Mouse (Mus musculus) stomach, embryonic 16.5 days (tissue): ENCODE data around the gene Pcca. TPM values are rescaled to one million over a fixed set of nuclear protein-coding genes. Genes with fewer than 3 reads are reported as not detected.

Experiments used
- ATAC-seq: fragments of 200-750 bp; cut with Nextera tagmentation; 2 replicates; pipeline ENCODE4 v1.8.0; 2017; ENCODE audit warnings: moderate number of reproducible peaks, moderate TSS enrichment; ENCODE audit not compliant: insufficient read depth, low FRiP score
- H3K27ac ChIP-seq: fragments of 300-500 bp; sonication (generic); 2 replicates; pipeline ENCODE4 v1.5.1; 2014; ENCODE audit warnings: low read length
- H3K27me3 ChIP-seq: fragments of 300-500 bp; sonication (generic); 2 replicates; pipeline ENCODE4 v1.6.1; 2014; ENCODE audit warnings: low read length, control low read depth, mixed read lengths; ENCODE audit not compliant: control insufficient read depth, insufficient read depth
- H3K36me3 ChIP-seq: fragments of 300-500 bp; sonication (generic); 2 replicates; pipeline ENCODE4 v1.6.1; 2014; ENCODE audit warnings: low read length; ENCODE audit not compliant: control insufficient read depth, insufficient read depth
- H3K4me1 ChIP-seq: fragments of 300-500 bp; sonication (generic); 2 replicates; pipeline ENCODE4 v1.6.1; 2014; ENCODE audit warnings: low read length, control low read depth, mixed read lengths; ENCODE audit not compliant: control insufficient read depth, insufficient read depth
- H3K4me2 ChIP-seq: fragments of 300-500 bp; sonication (generic); 2 replicates; pipeline ENCODE4 v1.6.1; 2014; ENCODE audit warnings: low read depth, low read length, mixed read lengths
- H3K4me3 ChIP-seq: fragments of 300-500 bp; sonication (generic); replicated peaks from 2 replicates; pipeline ENCODE4 v1.5.1; 2014; ENCODE audit warnings: mild to moderate bottlenecking, low read length
- H3K9ac ChIP-seq: fragments of 300-500 bp; sonication (generic); 2 replicates; pipeline ENCODE4 v1.6.1; 2014; ENCODE audit warnings: low read length
- H3K9me3 ChIP-seq: fragments of 300-500 bp; sonication (generic); replicated peaks from 2 replicates; pipeline ENCODE4 v1.6.1; 2016; ENCODE audit warnings: low read length, control low read depth; ENCODE audit not compliant: control insufficient read depth
- WGBS: fragments of 180-500 bp; shearing (Covaris S2); extraction: QIAGEN DNeasy Blood & Tissue Kit; methylation state at CpG from one replicate; pipeline ENCODE4 v1.1.7; 2014; 5-methylcytosine and 5-hydroxymethylcytosine counted together
- polyA plus RNA-seq: library from polyadenylated mRNA; unstranded; fragments of >200 nt; fragmentation: Nextera tagmentation; extraction: Ambion mirVana; gene quantifications from 2 replicates; pipeline ENCODE4 v1.2.1, GENCODE M21; 2015

Gene Pcca
- polyA plus RNA-seq, 1 experiment from 2014 or later: 19.7 TPM

GRCm38 (mm10) chr14:122730921-122731551, 196.9 kb downstream of the Pcca start:
- Histone ChIP-seq H3K27me3 (no peaks in the 10 kb centered on the region), H3K36me3 (no peaks in the 10 kb centered on the region), H3K4me3 (no peak overlapping the region), H3K4me1 (no peaks in the 10 kb centered on the region), H3K9ac (no peak overlapping the region), H3K4me2 (no peak overlapping the region), H3K27ac (no peak overlapping the region), H3K9me3 (no peaks in the 10 kb centered on the region)
- no peak for ATAC-seq
- 61% methylated on average over 4 of the region's 4 CpGs for WGBS

- Histone ChIP-seq H3K4me1 (no peaks in the 10 kb centered on the region), H3K4me2 (no peak overlapping the region), H3K27ac (no peak overlapping the region), H3K9me3 (no peaks in the 10 kb centered on the region), H3K4me3 (no peak overlapping the region), H3K27me3 (no peaks in the 10 kb centered on the region), H3K9ac (no peak overlapping the region), H3K36me3 (no peaks in the 10 kb centered on the region)
- no peak for ATAC-seq
Observed at GRCm38 (mm10) chr14:122736806-122737205, 202.7 kb downstream of the Pcca start.

GRCm38 (mm10) chr14:122747860-122748842, 214.0 kb downstream of the Pcca start:
- WGBS: 63% methylated on average over 3 of the region's 3 CpGs

GRCm38 (mm10) chr14:122751552-122751951, 217.4 kb downstream of the Pcca start:
- Histone ChIP-seq H3K9me3 (no peaks in the 10 kb centered on the region), H3K36me3 (no peaks in the 10 kb centered on the region), H3K27me3 (no peaks in the 10 kb centered on the region), H3K27ac (no peak overlapping the region), H3K4me1 (no peaks in the 10 kb centered on the region), H3K4me3 (no peak overlapping the region), H3K4me2 (no peak overlapping the region), H3K9ac (no peak overlapping the region)
- no peak for ATAC-seq
- WGBS: 92% methylated on average over 1 of the region's 1 CpGs

More at GRCm38 (mm10) chr14:122747860-122748842, 214.0 kb downstream of the Pcca start:
- H3K9ac ChIP-seq: no peak overlapping the region
- no peaks in the 10 kb centered on the region for H3K36me3 ChIP-seq
- no peak overlapping the region for H3K4me3 ChIP-seq
- no peak overlapping the region for H3K27ac ChIP-seq
- no peaks in the 10 kb centered on the region for H3K4me1 ChIP-seq
- no peaks in the 10 kb centered on the region for H3K27me3 ChIP-seq
- H3K4me2 ChIP-seq: no peak overlapping the region
- no peak for ATAC-seq
- H3K9me3 ChIP-seq: no peaks in the 10 kb centered on the region

GRCm38 (mm10) chr14:122753278-122753677, 219.2 kb downstream of the Pcca start:
- WGBS: 65% methylated on average over 2 of the region's 2 CpGs
- ATAC-seq: no peak

DNA sequence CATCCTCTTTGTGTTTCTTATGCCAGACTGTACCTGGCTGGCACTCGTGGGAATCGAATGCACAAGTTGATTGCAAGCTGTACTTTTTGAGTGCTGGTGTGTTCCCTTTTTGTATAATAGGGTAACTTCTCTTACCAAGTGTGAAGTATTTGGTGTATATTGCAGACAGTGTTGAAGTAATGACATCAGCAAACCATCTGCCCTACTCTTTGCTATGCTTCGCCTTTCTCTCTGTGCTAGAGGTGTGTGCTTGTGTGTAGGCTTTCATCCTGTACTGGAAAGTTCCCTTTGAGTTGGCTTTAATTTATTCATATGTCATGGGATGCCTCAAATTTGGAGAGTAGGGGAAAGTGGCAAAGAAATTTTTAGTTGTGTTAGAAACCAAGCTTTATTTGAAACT, 220.2 kb downstream of the Pcca start:
- WGBS: 84% methylated on average over 3 of the region's 3 CpGs
- Histone ChIP-seq H3K9ac (no peak overlapping the region), H3K4me1 (no peaks in the 10 kb centered on the region), H3K27ac (no peak overlapping the region), H3K27me3 (no peaks in the 10 kb centered on the region), H3K4me2 (no peak overlapping the region), H3K36me3 (no peaks in the 10 kb centered on the region), H3K4me3 (no peak overlapping the region), H3K9me3 (no peaks in the 10 kb centered on the region)
- no peak for ATAC-seq

More at GRCm38 (mm10) chr14:122753278-122753677, 219.2 kb downstream of the Pcca start:
- no peaks in the 10 kb centered on the region for H3K4me1 ChIP-seq
- no peaks in the 10 kb centered on the region for H3K36me3 ChIP-seq
- H3K9ac ChIP-seq: no peak overlapping the region
- no peak overlapping the region for H3K4me2 ChIP-seq
- H3K27ac ChIP-seq: no peak overlapping the region
- H3K4me3 ChIP-seq: no peak overlapping the region
- H3K27me3 ChIP-seq: no peaks in the 10 kb centered on the region
- no peaks in the 10 kb centered on the region for H3K9me3 ChIP-seq

GRCm38 (mm10) chr14:122755559-122755958, 221.4 kb downstream of the Pcca start:
- WGBS: 67% methylated on average over 13 of the region's 13 CpGs
- H3K4me2 ChIP-seq: no peak overlapping the region
- ATAC-seq: no peak

GRCm38 (mm10) chr14:122756671-122757070, 222.5 kb downstream of the Pcca start:
- Histone ChIP-seq H3K4me1 (no peaks in the 10 kb centered on the region), H3K27ac (no peak overlapping the region), H3K27me3 (no peaks in the 10 kb centered on the region), H3K4me3 (no peak overlapping the region), H3K36me3 (no peaks in the 10 kb centered on the region), H3K9me3 (no peaks in the 10 kb centered on the region), H3K9ac (no peak overlapping the region), H3K4me2 (no peak overlapping the region)
- ATAC-seq: no peak
- WGBS: 94% methylated on average over 1 of the region's 1 CpGs

More at GRCm38 (mm10) chr14:122755559-122755958, 221.4 kb downstream of the Pcca start:
- H3K4me3 ChIP-seq: no peak overlapping the region
- no peaks in the 10 kb centered on the region for H3K9me3 ChIP-seq
- no peaks in the 10 kb centered on the region for H3K36me3 ChIP-seq
- H3K27ac ChIP-seq: no peak overlapping the region
- no peak overlapping the region for H3K9ac ChIP-seq
- H3K27me3 ChIP-seq: no peaks in the 10 kb centered on the region
- no peaks in the 10 kb centered on the region for H3K4me1 ChIP-seq

GRCm38 (mm10) chr14:122759890-122760289, 225.8 kb downstream of the Pcca start:
- no peaks in the 10 kb centered on the region for H3K9me3 ChIP-seq
- no peak overlapping the region for H3K4me2 ChIP-seq
- H3K27me3 ChIP-seq: no peaks in the 10 kb centered on the region
- H3K4me1 ChIP-seq: no peaks in the 10 kb centered on the region
- no peak overlapping the region for H3K9ac ChIP-seq
- 52% methylated on average over 3 of the region's 3 CpGs for WGBS
- H3K4me3 ChIP-seq: no peak overlapping the region
- no peaks in the 10 kb centered on the region for H3K36me3 ChIP-seq
- no peak overlapping the region for H3K27ac ChIP-seq
- ATAC-seq: no peak
